Mouse (Mus musculus): ENCODE data around the gene Zbtb20. TPM values are rescaled to one million over a fixed set of nuclear protein-coding genes. Genes with fewer than 3 reads are reported as not detected.

The Zbtb20 gene
- polyA plus RNA-seq, 1 experiment from 2014 or later = 44.6 TPM

- ATAC-seq (ENCODE audit: low FRiP score, low TSS enrichment) = no peak
- Histone ChIP-seq H3K27ac (ENCODE audit: low read length) (no peak overlapping the region), H3K9me3 (ENCODE audit: low read length) (no peaks in the 10 kb centered on the region), H3K27me3 (ENCODE audit: insufficient read depth, low read length) (no peaks in the 10 kb centered on the region), H3K4me1 (ENCODE audit: insufficient read depth, low read length) (peaks cover 6% of the 10 kb centered on the region; the same call in 1 of the 2 replicates), H3K4me2 (replicated peaks; ENCODE audit: low read depth, low read length) (no peak overlapping the region), H3K9ac (replicated peaks; ENCODE audit: low read length) (no peak overlapping the region), H3K36me3 (ENCODE audit: insufficient read depth, low read length) (no peaks in the 10 kb centered on the region), H3K4me3 (ENCODE audit: low read length) (no peak overlapping the region)
- WGBS = 90% methylated on average over 1 of the region's 1 CpGs
These were observed 343.7 kb downstream of the Zbtb20 start for GRCm38 (mm10) chr16:43219367-43219766.

DNA sequence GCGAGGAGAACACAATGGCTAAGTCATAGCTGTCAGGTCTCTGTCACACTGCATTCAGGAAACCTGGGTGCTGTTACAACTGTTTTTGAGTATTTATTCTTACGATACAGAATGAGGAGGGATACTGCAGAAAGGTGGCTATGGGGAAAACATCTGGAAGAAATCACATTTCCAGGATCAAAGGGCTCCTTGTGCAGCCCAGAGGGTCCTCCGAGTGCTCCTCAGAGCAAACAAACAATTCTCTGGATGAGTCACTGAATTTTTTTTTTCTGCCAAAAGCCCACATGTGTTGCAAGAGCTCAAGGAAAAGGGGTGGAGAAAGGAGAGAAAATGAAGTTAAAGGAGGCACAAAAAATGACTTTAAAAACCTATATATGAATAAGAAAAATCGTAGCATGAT, 345.6 kb downstream of the Zbtb20 start:
- Histone ChIP-seq H3K36me3 (ENCODE audit: insufficient read depth, low read length) (no peaks in the 10 kb centered on the region), H3K4me1 (ENCODE audit: insufficient read depth, low read length) (peaks cover 6% of the 10 kb centered on the region; the same call in 1 of the 2 replicates), H3K4me2 (replicated peaks; ENCODE audit: low read depth, low read length) (no peak overlapping the region), H3K27me3 (ENCODE audit: insufficient read depth, low read length) (no peaks in the 10 kb centered on the region), H3K9me3 (ENCODE audit: low read length) (no peaks in the 10 kb centered on the region), H3K27ac (ENCODE audit: low read length) (no peak overlapping the region), H3K4me3 (ENCODE audit: low read length) (no peak overlapping the region), H3K9ac (replicated peaks; ENCODE audit: low read length) (no peak overlapping the region)
- WGBS = 49% methylated on average over 4 of the region's 4 CpGs
- no peak for ATAC-seq (ENCODE audit: low FRiP score, low TSS enrichment)

GRCm38 (mm10) chr16:43230253-43230652, 354.6 kb downstream of the Zbtb20 start:
- Histone ChIP-seq H3K4me2 (replicated peaks; ENCODE audit: low read depth, low read length) (no peak overlapping the region), H3K9me3 (ENCODE audit: low read length) (no peaks in the 10 kb centered on the region), H3K4me1 (ENCODE audit: insufficient read depth, low read length) (peaks cover 12% of the 10 kb centered on the region), H3K27ac (ENCODE audit: low read length) (no peak overlapping the region), H3K9ac (replicated peaks; ENCODE audit: low read length) (no peak overlapping the region), H3K36me3 (ENCODE audit: insufficient read depth, low read length) (no peaks in the 10 kb centered on the region), H3K27me3 (ENCODE audit: insufficient read depth, low read length) (no peaks in the 10 kb centered on the region), H3K4me3 (ENCODE audit: low read length) (no peak overlapping the region)
- 29% methylated on average over 4 of the region's 4 CpGs for WGBS
- peak; percentile 78; the same call in 1 of the 2 replicates for ATAC-seq (ENCODE audit: low FRiP score, low TSS enrichment)

DNA sequence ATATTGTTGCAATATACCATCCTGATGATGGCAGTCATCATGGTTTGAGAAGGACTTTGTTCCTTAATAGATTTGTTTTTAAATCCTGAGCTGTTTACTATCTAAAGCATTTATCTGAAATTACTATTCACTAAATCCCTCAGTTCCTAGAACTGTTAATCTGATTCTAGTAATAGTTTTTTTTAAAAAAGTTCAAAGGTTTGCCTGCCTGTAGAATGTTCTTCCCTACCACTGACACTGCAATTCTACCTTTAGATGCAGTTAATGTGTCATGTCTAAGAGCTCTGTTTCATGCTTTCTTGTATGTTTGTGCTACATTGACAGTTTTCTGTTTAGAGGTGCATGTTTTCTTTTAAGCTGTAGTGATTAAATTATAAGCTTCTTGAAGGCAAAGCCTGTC, 358.6 kb downstream of the Zbtb20 start:
- ATAC-seq (ENCODE audit: low FRiP score, low TSS enrichment) = no peak
- Histone ChIP-seq H3K36me3 (ENCODE audit: insufficient read depth, low read length) (no peaks in the 10 kb centered on the region), H3K9me3 (ENCODE audit: low read length) (no peaks in the 10 kb centered on the region), H3K4me1 (ENCODE audit: insufficient read depth, low read length) (peaks cover 19% of the 10 kb centered on the region), H3K27ac (ENCODE audit: low read length) (no peak overlapping the region), H3K4me3 (ENCODE audit: low read length) (no peak overlapping the region), H3K27me3 (ENCODE audit: insufficient read depth, low read length) (no peaks in the 10 kb centered on the region), H3K4me2 (replicated peaks; ENCODE audit: low read depth, low read length) (no peak overlapping the region), H3K9ac (replicated peaks; ENCODE audit: low read length) (no peak overlapping the region)

- Histone ChIP-seq H3K4me2 (replicated peaks; ENCODE audit: low read depth, low read length) (peak overlapping the region; percentile 39), H3K9me3 (ENCODE audit: low read length) (no peaks in the 10 kb centered on the region), H3K27ac (ENCODE audit: low read length) (peak overlapping the region; percentile 74), H3K36me3 (ENCODE audit: insufficient read depth, low read length) (no peaks in the 10 kb centered on the region), H3K9ac (replicated peaks; ENCODE audit: low read length) (no peak overlapping the region), H3K4me3 (ENCODE audit: low read length) (no peak overlapping the region), H3K27me3 (ENCODE audit: insufficient read depth, low read length) (no peaks in the 10 kb centered on the region), H3K4me1 (ENCODE audit: insufficient read depth, low read length) (peaks cover 15% of the 10 kb centered on the region)
- peak; percentile 67; the same call in 1 of the 2 replicates for ATAC-seq (ENCODE audit: low FRiP score, low TSS enrichment)
- WGBS = 40% methylated on average over 7 of the region's 7 CpGs
These were observed 359.6 kb downstream of the Zbtb20 start for GRCm38 (mm10) chr16:43235317-43235716.

GRCm38 (mm10) chr16:43235721-43236159, 360.1 kb downstream of the Zbtb20 start:
- Histone ChIP-seq H3K27ac (ENCODE audit: low read length) (peak overlapping the region; percentile 74), H3K4me1 (ENCODE audit: insufficient read depth, low read length) (peaks cover 13% of the 10 kb centered on the region), H3K4me2 (replicated peaks; ENCODE audit: low read depth, low read length) (peak overlapping the region; percentile 39), H3K9ac (replicated peaks; ENCODE audit: low read length) (peak overlapping the region; percentile 44), H3K4me3 (ENCODE audit: low read length) (peak overlapping the region; percentile 13; the same call in 1 of the 2 replicates), H3K27me3 (ENCODE audit: insufficient read depth, low read length) (no peaks in the 10 kb centered on the region), H3K9me3 (ENCODE audit: low read length) (no peaks in the 10 kb centered on the region), H3K36me3 (ENCODE audit: insufficient read depth, low read length) (no peaks in the 10 kb centered on the region)
- peak; percentile 75; the same call in 1 of the 2 replicates for ATAC-seq (ENCODE audit: low FRiP score, low TSS enrichment)
- WGBS = 37% methylated on average over 8 of the region's 8 CpGs

DNA sequence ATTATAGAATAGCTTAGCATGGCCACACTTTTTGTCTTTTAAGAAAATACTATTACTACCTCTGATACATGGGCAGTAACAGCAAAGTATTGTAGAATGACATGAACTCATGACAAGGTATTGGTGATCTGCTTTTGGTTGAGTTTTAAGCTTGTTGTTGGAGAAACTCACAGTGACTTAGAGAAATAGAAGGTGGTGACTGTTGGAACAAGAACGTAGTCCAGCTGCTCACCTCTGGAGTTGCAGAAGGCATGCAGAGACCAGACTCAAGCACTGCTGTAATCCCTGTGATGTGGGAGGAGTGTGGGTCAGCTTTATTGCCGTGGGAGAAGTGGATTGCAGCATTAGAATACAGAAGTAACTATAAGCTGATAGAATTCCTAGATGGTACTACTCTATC, 361.9 kb downstream of the Zbtb20 start:
- Histone ChIP-seq H3K27ac (ENCODE audit: low read length) (no peak overlapping the region), H3K4me1 (ENCODE audit: insufficient read depth, low read length) (peaks cover 13% of the 10 kb centered on the region), H3K4me2 (replicated peaks; ENCODE audit: low read depth, low read length) (no peak overlapping the region), H3K9ac (replicated peaks; ENCODE audit: low read length) (no peak overlapping the region), H3K27me3 (ENCODE audit: insufficient read depth, low read length) (no peaks in the 10 kb centered on the region), H3K4me3 (ENCODE audit: low read length) (no peak overlapping the region), H3K36me3 (ENCODE audit: insufficient read depth, low read length) (no peaks in the 10 kb centered on the region), H3K9me3 (ENCODE audit: low read length) (no peaks in the 10 kb centered on the region)
- ATAC-seq (ENCODE audit: low FRiP score, low TSS enrichment) = no peak
- 67% methylated on average over 2 of the region's 2 CpGs for WGBS

DNA sequence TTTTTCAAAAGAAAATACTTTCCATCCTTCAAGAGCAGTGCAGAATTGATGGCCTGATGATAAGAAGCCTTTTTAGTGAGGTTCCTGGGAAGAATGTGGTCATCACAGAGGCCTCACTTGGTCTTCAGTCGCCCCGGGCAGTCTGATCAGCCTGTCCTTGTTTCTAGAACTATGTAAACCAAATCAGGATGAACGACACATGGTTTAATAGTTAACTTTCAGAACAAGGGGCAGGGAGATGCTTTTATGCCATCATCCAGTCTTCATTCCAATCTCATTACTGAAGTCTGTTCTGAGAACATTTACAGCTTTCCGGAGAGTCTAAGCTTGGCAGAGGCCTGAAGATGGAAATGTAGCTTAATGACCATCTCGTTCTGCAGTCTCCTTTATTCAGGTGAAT, 371.3 kb downstream of the Zbtb20 start:
- Histone ChIP-seq H3K4me1 (ENCODE audit: insufficient read depth, low read length) (no peaks in the 10 kb centered on the region), H3K4me2 (replicated peaks; ENCODE audit: low read depth, low read length) (no peak overlapping the region), H3K27me3 (ENCODE audit: insufficient read depth, low read length) (no peaks in the 10 kb centered on the region), H3K27ac (ENCODE audit: low read length) (no peak overlapping the region), H3K9ac (replicated peaks; ENCODE audit: low read length) (no peak overlapping the region), H3K36me3 (ENCODE audit: insufficient read depth, low read length) (no peaks in the 10 kb centered on the region), H3K4me3 (ENCODE audit: low read length) (no peak overlapping the region), H3K9me3 (ENCODE audit: low read length) (no peaks in the 10 kb centered on the region)
- WGBS = 72% methylated on average over 5 of the region's 5 CpGs
- ATAC-seq (ENCODE audit: low FRiP score, low TSS enrichment) = no peak; the same call in 1 of the 2 replicates

GRCm38 (mm10) chr16:43253077-43253476, 377.4 kb downstream of the Zbtb20 start:
- no peak overlapping the region for H3K4me2 ChIP-seq (replicated peaks; ENCODE audit: low read depth, low read length)
- no peaks in the 10 kb centered on the region for H3K9me3 ChIP-seq (ENCODE audit: low read length)
- WGBS = 51% methylated on average over 2 of the region's 2 CpGs
- no peak overlapping the region for H3K27ac ChIP-seq (ENCODE audit: low read length)
- no peak overlapping the region for H3K4me3 ChIP-seq (ENCODE audit: low read length)
- H3K27me3 ChIP-seq (ENCODE audit: insufficient read depth, low read length) = no peaks in the 10 kb centered on the region
- H3K9ac ChIP-seq (replicated peaks; ENCODE audit: low read length) = no peak overlapping the region
- peaks cover 7% of the 10 kb centered on the region for H3K4me1 ChIP-seq (ENCODE audit: insufficient read depth, low read length)
- no peak for ATAC-seq (ENCODE audit: low FRiP score, low TSS enrichment)
- no peaks in the 10 kb centered on the region for H3K36me3 ChIP-seq (ENCODE audit: insufficient read depth, low read length)

DNA sequence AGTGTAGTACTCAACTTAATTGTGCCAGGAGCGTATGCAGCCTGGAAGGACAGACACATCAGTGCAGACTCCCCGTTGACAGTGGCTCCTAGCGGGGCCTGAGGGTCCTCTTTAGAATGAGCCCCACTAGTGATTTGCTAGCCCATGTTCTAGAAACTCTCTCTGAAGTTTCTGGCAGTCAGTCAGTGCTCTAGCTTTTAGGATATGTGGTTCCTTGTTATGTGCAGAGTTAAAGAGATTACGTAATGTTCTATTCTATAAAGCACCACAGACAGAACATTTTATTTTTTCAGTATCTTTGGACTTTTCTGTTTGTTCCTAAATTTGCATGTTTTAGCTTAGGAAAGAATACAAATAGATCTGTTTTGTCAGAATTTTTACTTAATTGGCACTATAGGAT, 378.1 kb downstream of the Zbtb20 start:
- no peak overlapping the region for H3K4me3 ChIP-seq (ENCODE audit: low read length)
- no peak overlapping the region for H3K4me2 ChIP-seq (replicated peaks; ENCODE audit: low read depth, low read length)
- peaks cover 7% of the 10 kb centered on the region for H3K4me1 ChIP-seq (ENCODE audit: insufficient read depth, low read length)
- H3K27ac ChIP-seq (ENCODE audit: low read length) = no peak overlapping the region
- H3K9me3 ChIP-seq (ENCODE audit: low read length) = no peaks in the 10 kb centered on the region
- no peak overlapping the region for H3K9ac ChIP-seq (replicated peaks; ENCODE audit: low read length)
- ATAC-seq (ENCODE audit: low FRiP score, low TSS enrichment) = no peak
- 92% methylated on average over 4 of the region's 4 CpGs for WGBS
- H3K27me3 ChIP-seq (ENCODE audit: insufficient read depth, low read length) = no peaks in the 10 kb centered on the region
- no peaks in the 10 kb centered on the region for H3K36me3 ChIP-seq (ENCODE audit: insufficient read depth, low read length)
